Mouse (Mus musculus): ENCODE measurements around the gene Pnisr. TPM values are rescaled to one million over a fixed set of nuclear protein-coding genes. Genes with fewer than 3 reads are reported as not detected.

The Pnisr gene
- polyA plus RNA-seq (2016; fragmentation: Nextera tagmentation; extraction: Ambion mirVana) = 143 and 163 TPM in 2 replicates

DNA sequence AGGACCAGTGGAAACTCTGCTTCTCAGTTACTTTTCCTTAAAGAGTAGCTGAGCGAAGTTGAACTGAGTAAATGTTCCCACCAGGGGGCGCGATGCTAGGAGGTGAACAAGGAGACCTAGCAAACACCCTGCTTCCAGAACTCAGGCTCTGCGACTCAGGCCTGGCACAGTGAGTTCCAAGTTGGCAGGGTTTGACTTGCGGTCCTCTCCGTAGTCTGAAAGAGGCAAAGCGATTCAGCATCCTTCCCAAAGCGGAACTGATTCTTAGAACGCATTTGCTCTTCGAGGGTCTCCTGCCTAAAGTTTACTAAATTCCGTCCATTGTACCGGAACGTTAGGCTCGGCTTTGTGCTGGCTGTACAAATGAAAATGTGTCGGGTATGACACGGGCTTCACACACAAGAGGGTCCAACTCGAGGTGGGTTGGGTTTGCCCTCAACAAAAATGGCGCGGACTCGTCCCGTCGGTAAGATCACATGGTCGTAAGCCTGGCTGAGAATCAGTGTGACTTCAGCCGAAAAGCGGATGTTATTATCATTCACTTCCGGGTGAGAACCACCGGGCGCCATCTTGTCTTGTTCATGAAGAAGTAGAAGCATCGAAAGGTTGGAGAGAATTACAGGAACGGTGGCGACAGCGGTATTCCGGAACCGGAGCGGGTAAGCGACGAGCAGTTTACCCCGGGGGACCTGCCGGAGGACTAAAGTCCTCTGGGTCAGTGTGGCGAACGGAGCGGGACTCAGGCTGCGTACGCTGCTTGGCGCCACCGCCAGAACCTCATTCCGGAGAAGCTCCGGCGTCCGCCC lies at the start of gene Pnisr:
Gene Pnisr (plus strand): TSS at position 103 of the 806 bp plus-strand sequence.
- Histone ChIP-seq H3K36me3 (replicated peaks) (peaks cover 13% of the 10 kb centered on the region; the same call in 1 of the 2 replicates), H3K9me3 (no peaks in the 10 kb centered on the region), H3K4me3 (peak within 1 kb of the TSS; percentile 91), H3K4me1 (peaks cover 15% of the 10 kb centered on the region), H3K27me3 (ENCODE audit: poor library complexity, severe bottlenecking) (no peaks in the 10 kb centered on the region), H3K27ac (peak within 1 kb of the TSS; percentile 99)
- peak; percentile 94 for DNase-seq (ENCODE audit: extremely low spot score, low spot score)
- WGBS = under 1% methylated on average over 50 of the region's 50 CpGs

DNA sequence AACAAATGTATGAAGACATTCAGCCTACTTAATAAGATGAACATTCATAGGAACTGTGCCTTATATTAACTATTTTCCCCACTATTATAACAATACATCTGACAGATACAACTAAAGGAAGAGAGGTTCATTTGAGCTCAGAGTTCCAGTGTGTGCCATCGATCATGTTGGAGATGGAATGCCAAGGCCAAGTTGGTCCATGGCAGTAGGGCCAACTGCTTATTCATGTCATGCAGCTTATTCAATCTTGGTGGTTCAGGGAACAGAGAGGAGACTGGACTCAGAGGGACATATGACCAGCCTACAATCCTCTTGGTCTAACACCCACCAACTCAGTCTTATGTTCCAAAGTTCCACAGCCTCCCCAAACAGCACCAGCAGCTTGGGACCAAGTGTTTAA lies 46.4 kb upstream of the Pnisr start:
- H3K9me3 ChIP-seq = no peaks in the 10 kb centered on the region
- H3K4me1 ChIP-seq = no peaks in the 10 kb centered on the region; the same call in 1 of the 2 replicates
- 96% methylated on average over 1 of the region's 1 CpGs for WGBS
- H3K4me3 ChIP-seq = no peak overlapping the region
- no peak overlapping the region for H3K27ac ChIP-seq
- H3K27me3 ChIP-seq (ENCODE audit: poor library complexity, severe bottlenecking) = no peaks in the 10 kb centered on the region
- peaks cover 66% of the 10 kb centered on the region for H3K36me3 ChIP-seq (replicated peaks)
- no peak for DNase-seq (ENCODE audit: extremely low spot score, low spot score)

DNA sequence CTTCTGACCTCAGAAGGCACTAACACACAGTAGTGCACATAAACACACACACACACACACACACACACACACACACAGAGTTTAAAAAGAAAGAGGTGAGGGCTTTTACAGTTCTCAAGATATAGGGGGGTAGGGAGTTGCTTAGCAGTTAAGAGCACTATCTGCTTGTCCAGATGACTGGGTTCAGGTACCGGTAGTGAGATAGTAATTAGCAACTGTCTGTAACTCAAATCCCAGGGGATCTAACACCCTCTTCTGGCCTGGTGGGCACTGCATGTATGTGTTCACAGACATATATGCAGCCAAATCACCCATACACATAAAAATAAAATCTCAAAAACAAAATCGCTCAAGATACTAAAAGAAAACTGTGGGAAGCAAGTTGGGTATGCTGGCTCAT lies 45.8 kb upstream of the Pnisr start:
- WGBS = 91% methylated on average over 2 of the region's 2 CpGs
- DNase-seq (ENCODE audit: extremely low spot score, low spot score) = no peak
- no peaks in the 10 kb centered on the region; the same call in 1 of the 2 replicates for H3K4me1 ChIP-seq
- H3K4me3 ChIP-seq = no peak overlapping the region
- H3K36me3 ChIP-seq (replicated peaks) = peaks cover 69% of the 10 kb centered on the region
- H3K9me3 ChIP-seq = no peaks in the 10 kb centered on the region
- H3K27ac ChIP-seq = no peak overlapping the region
- no peaks in the 10 kb centered on the region for H3K27me3 ChIP-seq (ENCODE audit: poor library complexity, severe bottlenecking)

DNA sequence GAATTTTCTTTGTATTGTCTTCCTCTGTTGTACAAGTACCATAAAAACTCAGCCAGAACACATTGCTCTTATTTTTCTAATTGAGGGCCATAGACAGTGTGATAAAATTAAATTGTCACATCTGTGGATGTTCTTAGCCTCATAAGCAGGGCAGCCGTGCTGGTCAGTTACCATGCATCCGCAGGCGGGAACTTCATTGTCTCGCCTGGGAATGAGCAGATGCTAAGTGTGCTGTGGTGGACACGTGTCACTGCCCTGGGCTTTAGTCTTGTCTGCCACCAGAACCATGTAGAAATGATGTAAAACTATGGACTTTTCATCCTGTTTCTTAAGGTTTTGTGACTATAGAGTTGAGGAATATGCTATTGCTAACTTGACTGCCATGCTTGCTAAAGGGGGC lies 40.2 kb upstream of the Pnisr start:
- Histone ChIP-seq H3K27ac (no peak overlapping the region), H3K4me3 (no peak overlapping the region), H3K4me1 (no peaks in the 10 kb centered on the region), H3K27me3 (ENCODE audit: poor library complexity, severe bottlenecking) (no peaks in the 10 kb centered on the region), H3K36me3 (replicated peaks) (peaks cover 57% of the 10 kb centered on the region), H3K9me3 (no peaks in the 10 kb centered on the region)
- WGBS = 79% methylated on average over 5 of the region's 5 CpGs
- no peak for DNase-seq (ENCODE audit: extremely low spot score, low spot score)

DNA sequence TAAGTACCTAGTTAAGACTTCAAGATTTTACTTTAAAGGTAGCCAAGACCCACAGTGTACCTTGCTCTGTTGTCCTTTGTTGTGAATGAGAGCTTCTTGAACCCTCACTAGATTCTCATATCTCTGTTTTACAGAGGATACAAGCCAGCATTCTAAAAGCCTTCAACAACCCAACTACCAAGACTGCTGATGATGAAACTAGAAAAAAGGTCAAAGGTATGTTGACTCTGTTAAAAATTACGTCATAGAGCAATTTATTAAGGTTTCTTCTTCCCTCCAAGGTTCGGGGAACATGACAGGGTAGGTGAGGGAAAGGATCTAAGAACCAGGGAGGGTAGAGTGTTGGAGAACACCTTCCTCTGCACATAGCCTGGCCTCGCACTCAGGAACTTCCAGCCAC lies 36.8 kb upstream of the Pnisr start:
- 92% methylated on average over 3 of the region's 3 CpGs for WGBS
- Histone ChIP-seq H3K27ac (no peak overlapping the region), H3K27me3 (ENCODE audit: poor library complexity, severe bottlenecking) (no peaks in the 10 kb centered on the region), H3K4me1 (no peaks in the 10 kb centered on the region), H3K36me3 (replicated peaks) (peaks cover 40% of the 10 kb centered on the region), H3K9me3 (no peaks in the 10 kb centered on the region), H3K4me3 (no peak overlapping the region)
- DNase-seq (ENCODE audit: extremely low spot score, low spot score) = no peak

DNA sequence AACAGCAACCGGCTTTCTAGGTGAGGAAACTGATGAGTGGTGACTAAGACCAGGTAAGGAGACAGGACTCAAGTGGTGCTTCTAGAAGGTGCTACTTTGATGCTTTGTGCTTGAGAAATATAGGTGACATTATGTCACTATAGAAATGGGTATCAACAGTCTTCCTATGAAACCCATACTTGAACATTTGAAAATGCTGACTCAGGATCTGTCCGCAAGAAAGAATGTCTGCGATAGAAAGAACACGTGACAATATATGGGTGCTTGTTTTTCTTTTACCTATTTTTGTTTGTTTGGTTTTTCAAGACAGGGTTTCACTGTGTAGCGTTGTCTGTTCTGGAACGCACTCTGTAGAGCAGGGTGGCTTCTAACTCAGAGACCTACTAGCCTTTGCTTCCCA lies 34.7 kb upstream of the Pnisr start:
- no peaks in the 10 kb centered on the region for H3K27me3 ChIP-seq (ENCODE audit: poor library complexity, severe bottlenecking)
- H3K9me3 ChIP-seq = no peaks in the 10 kb centered on the region
- WGBS = 94% methylated on average over 6 of the region's 6 CpGs

DNA sequence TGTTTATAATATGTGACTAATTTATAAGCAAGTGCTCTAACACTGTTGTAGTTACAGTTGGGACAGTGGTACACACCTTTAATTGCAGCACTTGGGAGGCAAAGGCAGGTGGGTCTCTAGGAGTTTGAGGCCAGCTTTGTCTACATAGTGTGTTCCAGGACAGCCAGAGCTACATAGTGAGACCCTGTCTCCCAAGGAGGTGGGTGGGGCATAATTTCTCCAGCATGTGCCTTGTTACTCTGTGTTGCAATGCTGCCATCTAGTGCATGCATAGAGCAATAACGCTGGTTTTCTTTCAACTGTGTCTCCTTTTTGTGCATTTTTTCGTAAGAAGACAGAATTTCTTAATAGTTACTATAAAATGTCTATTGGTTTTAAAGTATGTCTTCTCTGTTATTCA lies 33.4 kb upstream of the Pnisr start:
- peaks cover 60% of the 10 kb centered on the region for H3K36me3 ChIP-seq (replicated peaks)
- 43% methylated on average over 2 of the region's 2 CpGs for WGBS
- no peaks in the 10 kb centered on the region for H3K9me3 ChIP-seq

More for the DNA sequence above, 34.7 kb upstream of the Pnisr start:
- Histone ChIP-seq H3K4me1 (no peaks in the 10 kb centered on the region), H3K4me3 (no peak overlapping the region), H3K36me3 (replicated peaks) (peaks cover 53% of the 10 kb centered on the region), H3K27ac (no peak overlapping the region)
- no peak for DNase-seq (ENCODE audit: extremely low spot score, low spot score)

DNA sequence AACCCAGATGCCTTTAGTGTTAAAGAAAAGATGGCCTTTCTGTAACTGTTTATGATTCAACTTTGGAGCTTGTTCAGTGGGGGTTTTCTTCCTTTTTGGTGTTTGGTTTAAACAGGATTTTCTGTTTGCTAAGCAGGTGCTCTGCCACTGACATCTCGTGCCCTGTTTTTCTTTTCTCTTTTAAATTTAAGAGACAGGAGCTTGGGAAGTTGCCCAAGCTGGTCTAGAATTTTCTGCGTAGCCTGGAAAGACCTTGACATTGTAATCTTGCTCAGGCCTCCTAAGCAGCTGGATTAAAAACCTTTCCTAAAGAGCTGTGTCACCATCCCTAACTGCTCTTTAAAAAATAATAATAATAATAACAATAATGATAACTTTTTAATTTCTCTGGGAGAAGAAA lies 20.8 kb upstream of the Pnisr start:
- 91% methylated on average over 2 of the region's 2 CpGs for WGBS
- H3K27me3 ChIP-seq (ENCODE audit: poor library complexity, severe bottlenecking) = no peaks in the 10 kb centered on the region
- DNase-seq (ENCODE audit: extremely low spot score, low spot score) = no peak
- no peaks in the 10 kb centered on the region for H3K9me3 ChIP-seq
- H3K36me3 ChIP-seq (replicated peaks) = peaks cover 43% of the 10 kb centered on the region
- no peak overlapping the region for H3K27ac ChIP-seq
- H3K4me3 ChIP-seq = no peak overlapping the region
- no peaks in the 10 kb centered on the region for H3K4me1 ChIP-seq

More for the DNA sequence above, 33.4 kb upstream of the Pnisr start:
- H3K27ac ChIP-seq = no peak overlapping the region
- peak; percentile 40 for DNase-seq (ENCODE audit: extremely low spot score, low spot score)
- no peak overlapping the region for H3K4me3 ChIP-seq
- H3K4me1 ChIP-seq = no peaks in the 10 kb centered on the region
- no peaks in the 10 kb centered on the region for H3K27me3 ChIP-seq (ENCODE audit: poor library complexity, severe bottlenecking)

DNA sequence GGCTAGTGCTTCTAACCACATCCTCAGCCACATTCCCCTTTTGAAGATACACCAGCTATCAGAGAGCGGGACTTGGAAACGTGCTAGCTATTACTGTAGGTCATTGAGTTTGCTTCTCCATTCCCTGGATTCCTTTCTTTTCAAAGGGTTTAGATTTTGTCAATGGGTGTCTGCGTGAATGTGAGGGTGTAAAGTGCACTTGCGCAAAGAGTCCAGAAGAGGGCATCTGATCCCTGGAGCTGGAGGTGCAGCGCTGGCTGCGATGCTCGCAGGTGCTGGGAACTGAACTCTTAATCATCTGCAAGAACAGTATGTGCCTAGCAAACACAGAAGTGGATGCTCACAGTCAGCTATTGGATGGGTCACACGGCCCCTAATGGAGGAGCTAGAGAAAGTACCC lies 14.5 kb upstream of the Pnisr start:
- Histone ChIP-seq H3K4me3 (no peak overlapping the region), H3K27ac (no peak overlapping the region), H3K36me3 (replicated peaks) (peaks cover 35% of the 10 kb centered on the region), H3K4me1 (no peaks in the 10 kb centered on the region), H3K9me3 (no peaks in the 10 kb centered on the region; the same call in 1 of the 2 replicates), H3K27me3 (ENCODE audit: poor library complexity, severe bottlenecking) (no peaks in the 10 kb centered on the region)
- 94% methylated on average over 8 of the region's 8 CpGs for WGBS
- no peak for DNase-seq (ENCODE audit: extremely low spot score, low spot score)

DNA sequence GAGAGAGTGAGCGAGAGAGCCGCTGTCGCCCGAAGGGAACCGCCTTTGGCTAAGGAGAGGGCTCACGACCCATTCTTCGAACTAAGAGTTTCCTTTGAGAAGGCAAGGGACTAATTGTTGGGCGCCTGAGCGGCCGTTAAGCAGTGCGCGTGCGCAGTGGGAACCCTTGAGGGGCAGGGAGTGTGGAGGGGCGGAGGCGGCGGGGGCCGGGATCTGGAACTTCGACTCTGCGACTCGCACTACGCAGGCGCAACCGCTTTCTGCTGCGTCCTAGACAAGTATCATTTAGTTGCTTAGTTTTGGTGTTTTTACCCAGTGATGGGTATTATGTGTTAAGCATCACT lies 876 bp downstream of the Pnisr start:
- WGBS = under 1% methylated on average over 24 of the region's 24 CpGs
- Histone ChIP-seq H3K4me1 (peaks cover 15% of the 10 kb centered on the region), H3K36me3 (replicated peaks) (peaks cover 19% of the 10 kb centered on the region), H3K4me3 (peak overlapping the region; percentile 91), H3K27ac (peak overlapping the region; percentile 99), H3K27me3 (ENCODE audit: poor library complexity, severe bottlenecking) (no peaks in the 10 kb centered on the region), H3K9me3 (no peaks in the 10 kb centered on the region)
- DNase-seq (ENCODE audit: extremely low spot score, low spot score) = peak; percentile 86

DNA sequence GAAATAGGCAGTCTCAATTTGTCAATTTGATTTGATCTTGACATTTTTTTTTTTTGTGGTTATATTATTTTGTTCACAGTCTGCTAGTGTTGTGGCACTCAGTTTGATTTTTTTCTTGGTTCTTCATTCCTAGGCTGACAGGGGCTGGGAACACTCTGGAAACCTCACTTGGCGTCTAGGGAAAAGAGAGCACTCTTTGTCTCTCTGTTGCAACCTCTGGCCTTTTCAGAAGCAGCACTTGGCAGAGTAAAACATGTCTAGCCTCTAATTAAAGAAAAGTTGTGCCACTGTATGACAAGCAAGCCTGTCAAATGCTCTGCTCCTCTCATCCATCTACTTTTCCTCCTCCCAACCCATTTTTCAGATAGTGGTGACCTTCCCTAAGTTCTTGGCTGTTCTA lies 10.1 kb downstream of the Pnisr start:
- peaks cover 96% of the 10 kb centered on the region for H3K36me3 ChIP-seq (replicated peaks)
- no peaks in the 10 kb centered on the region for H3K27me3 ChIP-seq (ENCODE audit: poor library complexity, severe bottlenecking)
- WGBS = 70% methylated on average over 1 of the region's 1 CpGs
- no peak overlapping the region for H3K4me3 ChIP-seq
- no peak overlapping the region for H3K27ac ChIP-seq
- no peaks in the 10 kb centered on the region for H3K4me1 ChIP-seq
- no peaks in the 10 kb centered on the region for H3K9me3 ChIP-seq
- no peak for DNase-seq (ENCODE audit: extremely low spot score, low spot score)

DNA sequence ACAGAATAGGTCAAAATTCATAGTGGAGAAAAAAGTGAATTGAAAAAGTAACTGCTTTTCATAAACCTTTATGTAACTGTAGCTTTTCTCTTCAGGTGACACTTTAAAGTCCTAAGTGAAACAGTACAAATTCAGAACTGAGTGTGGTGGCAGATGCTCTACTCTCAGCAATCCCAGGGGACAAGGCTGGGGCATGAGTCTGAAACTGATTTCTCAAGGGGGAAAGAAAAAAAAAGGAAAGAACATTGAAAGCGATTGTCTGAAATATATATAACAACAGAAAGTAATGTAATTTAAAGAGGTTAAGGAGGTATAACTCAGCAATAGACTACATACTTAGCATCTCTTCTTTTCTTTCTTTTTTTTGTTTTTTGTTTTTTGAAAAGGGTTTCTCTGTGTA lies 17.8 kb downstream of the Pnisr start:
- no peaks in the 10 kb centered on the region for H3K27me3 ChIP-seq (ENCODE audit: poor library complexity, severe bottlenecking)
- no peak for DNase-seq (ENCODE audit: extremely low spot score, low spot score)
- no peaks in the 10 kb centered on the region for H3K4me1 ChIP-seq
- H3K36me3 ChIP-seq (replicated peaks) = peaks cover 99% of the 10 kb centered on the region
- no peaks in the 10 kb centered on the region for H3K9me3 ChIP-seq
- WGBS = 100% methylated on average over 1 of the region's 1 CpGs
- H3K4me3 ChIP-seq = no peak overlapping the region
- no peak overlapping the region for H3K27ac ChIP-seq

DNA sequence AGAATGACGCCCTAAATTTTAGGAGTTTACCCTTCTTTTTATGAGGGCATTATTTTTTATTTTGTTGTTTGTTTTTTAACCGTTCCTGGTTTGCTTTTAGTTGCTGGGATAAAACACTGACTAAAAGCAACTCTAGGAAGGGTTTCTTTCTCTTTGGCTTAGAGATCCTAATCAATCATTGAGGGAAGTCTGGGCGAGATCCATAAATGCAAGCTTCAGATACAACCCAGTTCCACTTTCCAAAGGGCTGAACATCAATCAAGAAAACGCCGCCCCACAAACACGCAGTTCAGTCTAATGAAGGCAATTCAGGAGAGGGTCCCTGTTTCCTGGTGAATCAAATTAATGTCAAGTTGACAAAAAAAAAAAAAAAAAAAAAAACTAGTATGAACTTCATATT lies 31.4 kb downstream of the Pnisr start:
- Histone ChIP-seq H3K4me3 (peak overlapping the region; percentile 74), H3K27me3 (ENCODE audit: poor library complexity, severe bottlenecking) (no peaks in the 10 kb centered on the region), H3K36me3 (replicated peaks) (peaks cover 32% of the 10 kb centered on the region), H3K4me1 (peaks cover 10% of the 10 kb centered on the region; the same call in 1 of the 2 replicates), H3K27ac (no peak overlapping the region), H3K9me3 (no peaks in the 10 kb centered on the region)
- WGBS = 45% methylated on average over 6 of the region's 6 CpGs
- no peak for DNase-seq (ENCODE audit: extremely low spot score, low spot score)
